Mouse (Mus musculus) frontal cortex, postnatal 14 days (tissue): ENCODE results near the gene Mcub.

ENCODE experiments used
- DNase-seq, 2 experiments: peaks; one replicate each; pipeline ENCODE4 v3.0.0; 2022; ENCODE audit warnings: low spot score in 2 of 2

Mcub gene

DNA sequence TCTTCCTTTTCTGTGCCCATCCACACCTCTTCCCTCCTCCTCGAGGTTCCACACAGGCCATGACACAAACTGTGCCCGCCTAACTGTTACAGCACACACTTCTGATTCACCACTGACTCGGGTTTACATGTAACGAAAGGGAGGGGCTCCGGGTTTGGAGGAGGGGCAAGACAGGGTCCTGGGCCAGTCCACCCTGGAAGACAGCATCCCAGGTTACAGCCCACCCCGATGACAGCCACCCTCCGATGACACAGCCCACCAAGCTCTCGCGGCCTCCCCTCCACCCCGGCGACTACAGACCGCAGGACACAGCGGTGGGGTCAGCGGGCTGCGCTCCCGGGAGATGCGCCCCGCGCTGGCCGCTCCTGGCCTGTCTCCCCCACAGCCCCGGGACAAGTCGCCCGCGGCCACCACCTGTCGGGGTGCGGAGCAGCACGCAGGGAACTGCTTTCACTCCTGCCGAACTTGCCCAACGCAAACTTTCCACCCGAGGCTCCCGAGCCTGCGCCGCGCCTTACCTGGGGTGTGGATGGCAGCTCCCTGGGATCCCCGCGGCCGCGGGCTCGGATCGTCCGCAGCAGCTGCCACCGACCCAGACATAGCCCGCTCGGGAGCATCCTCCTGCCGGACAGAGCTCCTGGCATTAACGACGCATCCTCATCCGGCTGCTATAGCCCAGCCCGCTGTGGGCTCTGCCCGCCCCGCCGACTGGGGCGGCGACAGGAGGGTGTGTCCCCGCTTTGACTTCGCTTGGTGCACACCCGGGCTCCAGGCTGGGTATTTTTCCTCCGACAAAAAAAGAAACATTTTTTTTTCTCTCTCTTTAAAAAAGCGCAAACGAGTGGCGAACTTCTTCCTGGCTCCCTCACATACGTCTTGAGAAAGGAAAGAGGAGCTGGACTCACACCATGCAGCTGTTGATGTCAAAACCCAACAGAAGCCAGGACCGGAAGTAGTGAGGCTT lies at the start of gene Mcub:
Gene Mcub (minus strand): TSS at position 775 of the 964 bp plus-strand sequence.
- no peak for DNase-seq

DNA sequence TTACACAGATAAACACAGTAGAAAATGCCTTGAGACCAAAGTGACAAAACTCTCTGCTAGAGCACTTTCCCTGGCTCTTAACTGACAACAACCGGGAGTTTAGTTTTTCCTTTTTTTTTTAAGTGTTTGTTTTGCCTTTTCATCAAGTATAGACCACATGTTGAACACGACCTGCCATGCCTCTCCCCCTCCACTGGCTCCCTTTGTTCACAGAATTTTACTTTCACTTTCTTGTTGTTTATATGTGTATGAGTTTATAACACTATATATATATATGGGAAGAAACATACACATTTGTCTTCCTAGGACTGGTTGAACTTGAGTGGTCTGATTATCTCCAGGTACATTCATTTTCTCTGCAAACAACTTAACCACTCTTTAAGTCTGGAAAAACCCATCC lies 42.9 kb upstream of the Mcub start:
- no peak for DNase-seq

GRCm38 (mm10) chr3:130011236-130011635 lies 41.2 kb upstream of the Mcub start:
- DNase-seq, result no peak

GRCm38 (mm10) chr3:130006141-130006540 lies 36.1 kb upstream of the Mcub start:
- DNase-seq, result no peak

- no peak for DNase-seq
Observed at GRCm38 (mm10) chr3:130000926-130001325, 30.9 kb upstream of the Mcub start.

GRCm38 (mm10) chr3:129998526-129998925 lies 28.5 kb upstream of the Mcub start:
- no peak for DNase-seq

DNA sequence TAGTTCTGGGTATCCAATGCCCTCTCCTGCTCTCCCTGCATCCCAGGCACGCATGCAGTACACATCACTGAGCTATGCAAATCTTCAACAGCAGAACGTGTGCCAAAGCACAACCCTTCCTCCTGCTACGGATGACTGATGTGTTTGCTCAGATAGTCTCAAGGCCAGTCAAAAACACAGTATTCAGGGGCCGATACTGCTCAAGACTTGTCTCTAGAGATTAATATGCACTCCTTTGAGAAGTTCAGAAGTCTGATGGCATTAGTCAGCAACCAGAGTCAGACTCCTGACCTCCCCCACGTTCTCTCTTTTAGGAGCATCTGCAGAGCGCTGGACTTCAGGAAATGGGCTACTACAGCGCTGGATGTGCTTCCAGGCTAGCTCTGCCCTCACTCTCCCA lies 28.0 kb upstream of the Mcub start:
- DNase-seq, result no peak

GRCm38 (mm10) chr3:129997324-129997723 lies 27.3 kb upstream of the Mcub start:
- no peak for DNase-seq

DNA sequence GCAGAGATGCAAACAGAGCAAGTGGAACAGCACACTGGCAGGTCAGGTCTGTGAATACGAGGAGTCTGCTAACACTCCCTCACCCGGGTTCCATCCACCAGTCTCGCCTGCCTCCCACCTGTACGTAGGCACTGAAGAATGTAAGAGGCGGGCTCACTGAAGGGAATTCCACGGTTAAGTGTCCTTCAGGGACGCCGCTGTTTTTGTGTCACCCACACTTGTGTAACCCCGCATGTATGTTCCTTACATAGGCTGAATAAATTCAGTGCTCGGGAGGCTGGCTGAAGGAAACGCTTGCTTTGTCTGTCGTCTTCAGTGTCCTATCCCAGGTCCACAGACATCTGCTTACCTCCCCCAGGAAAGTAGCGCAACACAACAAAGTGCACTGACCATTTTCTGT lies 17.3 kb upstream of the Mcub start:
- no peak for DNase-seq

GRCm38 (mm10) chr3:129985335-129985734 lies 15.3 kb upstream of the Mcub start:
- DNase-seq, result no peak

GRCm38 (mm10) chr3:129984797-129985196 lies 14.8 kb upstream of the Mcub start:
- DNase-seq, result no peak

GRCm38 (mm10) chr3:129982271-129982670 lies 12.3 kb upstream of the Mcub start:
- no peak for DNase-seq

DNA sequence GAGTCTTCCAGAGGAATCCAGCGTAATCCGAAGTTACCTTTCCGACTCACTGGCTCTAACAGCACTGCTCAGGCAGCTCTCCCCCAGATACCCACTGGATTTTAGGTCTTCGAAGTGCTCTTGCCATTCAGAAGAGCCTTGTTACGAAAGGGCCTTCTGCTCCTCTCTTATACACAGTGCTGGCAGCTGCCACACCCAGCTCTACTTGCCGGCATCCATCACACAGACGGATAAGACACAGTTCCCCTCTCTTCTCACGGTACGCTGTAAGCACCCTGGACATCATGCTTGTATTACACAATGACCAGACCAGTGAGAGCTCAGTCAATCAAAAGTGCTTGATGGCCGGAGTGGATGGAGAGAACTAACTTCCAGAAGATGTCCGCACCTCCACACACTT lies 11.8 kb upstream of the Mcub start:
- no peak for DNase-seq

DNA sequence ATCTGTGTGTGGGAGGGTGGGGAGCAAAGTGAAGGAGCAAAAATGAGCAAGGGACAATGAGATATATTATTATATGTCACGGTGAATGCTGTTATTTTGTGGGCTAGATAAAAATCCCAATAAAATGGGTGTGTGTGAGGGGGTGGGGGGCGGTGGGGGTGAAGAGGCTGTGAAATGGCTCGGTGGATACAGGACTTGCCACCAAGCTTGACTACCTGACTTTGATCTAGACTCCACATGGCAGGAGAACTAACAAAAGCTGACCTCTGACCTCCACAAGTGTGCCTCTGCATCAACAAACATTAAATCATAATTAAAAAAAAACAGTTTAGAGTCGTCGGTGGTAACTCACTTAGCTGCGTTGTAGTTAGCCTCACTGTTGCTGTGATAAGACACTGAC lies 9.5 kb upstream of the Mcub start:
- no peak for DNase-seq

DNA sequence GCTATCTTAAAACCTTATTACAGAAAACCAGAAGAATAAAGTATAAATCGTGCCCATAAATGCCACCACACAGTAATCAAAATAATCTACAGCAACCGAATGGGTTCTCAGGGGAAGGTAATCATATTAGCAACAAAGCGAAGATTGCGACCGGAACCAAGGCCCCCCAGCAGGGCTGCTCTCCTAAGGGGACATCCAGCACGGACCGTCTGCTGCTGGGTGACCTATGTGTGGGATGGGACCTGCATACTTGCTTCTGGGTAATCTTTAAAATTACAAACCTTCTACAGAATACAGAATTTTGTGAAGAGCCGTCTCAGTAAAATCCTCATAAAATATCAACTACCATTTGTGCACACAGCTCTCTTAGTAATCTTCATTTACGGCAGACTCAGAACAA lies 8.7 kb upstream of the Mcub start:
- no peak for DNase-seq

- DNase-seq, result no peak
Observed at GRCm38 (mm10) chr3:129976317-129976716, 6.3 kb upstream of the Mcub start.

DNA sequence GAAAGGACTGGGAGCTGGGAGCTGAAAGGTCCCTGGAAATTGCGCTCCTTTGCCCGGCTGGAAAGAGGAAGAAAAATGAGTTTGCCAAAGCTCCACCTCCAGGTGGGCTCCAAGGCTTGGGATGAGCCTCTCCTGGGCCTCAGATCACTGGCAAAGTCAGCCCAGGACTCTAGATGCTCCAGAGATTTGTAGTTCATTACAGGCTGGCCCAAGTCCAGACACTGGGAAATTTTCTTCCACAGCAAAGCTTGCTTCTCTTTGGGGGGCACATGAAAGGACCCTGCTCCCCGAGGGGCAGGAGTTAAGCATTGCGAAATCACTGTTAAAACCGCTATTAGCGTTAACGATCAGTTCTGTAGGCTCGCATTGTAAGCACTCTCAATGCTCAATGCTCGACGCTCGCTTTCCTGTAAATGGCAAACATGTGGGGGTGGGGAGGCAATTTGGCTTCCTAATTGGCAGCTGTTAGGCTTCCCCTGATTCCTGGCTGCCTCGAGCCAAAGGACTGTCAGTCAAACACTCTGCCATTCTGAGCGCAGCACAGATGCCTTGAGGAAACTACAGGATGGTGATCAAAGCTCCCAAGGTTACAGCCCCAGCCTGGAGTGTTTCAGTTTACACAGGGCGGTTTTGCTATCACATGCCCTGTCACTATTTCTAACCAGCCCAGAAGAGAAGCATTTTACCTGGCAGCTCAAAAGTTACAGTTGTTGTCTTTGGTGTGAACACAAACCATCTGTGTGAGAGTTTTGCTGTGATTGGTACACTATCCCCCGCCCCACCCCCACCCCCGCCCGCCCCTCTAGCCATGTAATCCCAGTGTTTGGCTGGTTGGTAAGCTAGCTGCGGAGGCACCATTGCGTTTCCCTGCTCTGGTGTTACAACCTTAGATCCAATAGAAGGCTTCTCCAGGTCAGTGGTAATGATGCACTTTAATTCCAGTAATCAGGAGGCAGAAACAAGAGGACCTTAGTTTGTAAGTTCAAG lies 816 bp upstream of the Mcub start:
- DNase-seq, result no peak

DNA sequence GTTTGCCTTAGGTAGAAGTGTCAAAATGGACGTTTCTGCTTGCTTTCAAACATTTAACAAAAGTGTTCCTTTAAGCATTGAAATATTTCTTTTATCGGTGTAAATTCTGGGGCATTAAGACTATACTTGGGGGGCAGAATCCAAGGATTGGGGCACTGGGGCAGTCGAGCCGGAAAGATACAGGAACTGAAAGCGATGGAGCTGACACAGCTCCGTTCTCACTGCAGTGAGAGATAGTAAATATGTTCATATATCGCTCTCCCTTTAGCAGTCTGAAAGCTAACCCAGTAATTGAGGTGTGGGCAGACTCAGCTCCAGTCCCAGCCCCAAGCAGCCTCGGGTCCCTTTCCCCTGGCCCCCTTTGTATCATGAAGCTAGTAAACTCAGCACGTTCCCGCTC lies 975 bp downstream of the Mcub start:
- no peak for DNase-seq

DNA sequence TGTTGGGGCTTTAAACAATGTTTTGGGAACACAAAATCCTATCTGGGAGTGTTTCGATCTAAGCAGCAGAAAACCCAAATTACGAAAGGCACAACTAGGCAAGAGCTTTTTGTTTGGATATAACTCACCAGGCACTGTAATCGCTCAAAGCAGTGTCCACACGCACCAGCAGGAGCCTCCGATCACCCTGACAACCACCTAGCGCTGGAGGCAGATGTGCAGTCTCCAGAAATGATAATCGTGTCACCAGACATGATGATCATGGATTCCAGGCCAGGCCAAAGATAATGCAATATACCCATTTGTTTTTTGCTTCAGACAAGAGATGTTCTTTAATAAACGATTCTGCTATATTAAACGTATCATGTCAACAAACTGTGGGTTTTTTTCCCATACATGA lies 2.1 kb downstream of the Mcub start:
- DNase-seq, result no peak

DNA sequence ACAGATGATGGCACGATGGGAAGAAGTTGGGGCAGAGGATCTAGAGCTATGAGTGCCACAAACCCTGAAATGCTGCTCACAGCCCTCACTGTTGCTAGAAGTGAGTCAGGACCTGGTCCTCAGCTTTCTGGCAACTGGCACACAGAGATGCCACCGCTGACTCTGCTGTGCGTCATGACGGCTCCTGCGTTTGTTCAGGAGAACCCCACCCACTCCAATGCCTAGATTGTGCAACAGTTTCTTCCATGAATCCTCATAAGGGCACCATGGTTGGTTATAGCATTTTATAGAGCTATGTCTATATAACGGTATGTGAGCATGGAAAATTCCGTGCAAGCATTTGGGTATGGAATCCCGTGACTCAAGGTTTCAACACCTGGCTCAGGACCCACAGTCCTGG lies 5.3 kb downstream of the Mcub start:
- no peak for DNase-seq

DNA sequence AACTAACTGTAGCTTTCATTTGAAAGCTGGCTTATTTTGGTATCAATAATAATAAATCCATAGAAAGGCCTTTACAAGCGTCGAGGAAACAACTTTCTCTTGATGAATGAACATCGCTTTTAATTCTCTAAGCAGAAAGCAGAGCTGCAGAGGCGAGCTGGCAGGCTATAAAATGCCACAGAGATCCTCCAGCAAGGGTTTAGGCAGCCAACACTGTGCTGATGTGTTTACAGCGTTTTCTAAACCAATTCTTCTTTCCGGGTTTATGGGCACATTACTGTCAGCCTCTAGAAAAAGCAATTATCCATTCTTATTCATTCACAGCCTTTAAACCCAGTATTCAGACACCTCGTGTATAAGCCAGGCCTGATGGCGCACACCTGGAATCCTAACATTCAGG lies 7.5 kb downstream of the Mcub start:
- no peak for DNase-seq

DNA sequence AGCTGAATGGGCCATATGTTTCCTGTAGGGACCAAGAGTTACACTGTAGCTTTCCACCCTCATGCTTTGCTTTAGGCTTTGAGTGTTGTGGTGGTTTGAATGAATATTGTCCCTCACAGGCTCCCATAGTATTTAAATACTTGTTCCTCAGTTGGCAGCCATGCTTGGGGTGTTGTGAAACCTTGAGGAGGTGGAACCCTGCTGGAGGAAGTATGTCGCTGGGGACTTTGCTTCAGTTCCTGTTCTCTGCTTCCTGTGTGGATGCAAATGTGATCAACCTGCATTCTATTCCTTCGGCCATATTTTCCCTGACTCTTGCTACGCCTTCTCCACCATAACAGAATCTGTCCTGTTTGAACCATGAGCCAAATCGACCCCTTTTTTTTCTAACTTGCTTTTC lies 16.7 kb downstream of the Mcub start:
- DNase-seq, result no peak
